ENCODE assay signal across 10 mouse cellular contexts in the genomic region with DNA sequence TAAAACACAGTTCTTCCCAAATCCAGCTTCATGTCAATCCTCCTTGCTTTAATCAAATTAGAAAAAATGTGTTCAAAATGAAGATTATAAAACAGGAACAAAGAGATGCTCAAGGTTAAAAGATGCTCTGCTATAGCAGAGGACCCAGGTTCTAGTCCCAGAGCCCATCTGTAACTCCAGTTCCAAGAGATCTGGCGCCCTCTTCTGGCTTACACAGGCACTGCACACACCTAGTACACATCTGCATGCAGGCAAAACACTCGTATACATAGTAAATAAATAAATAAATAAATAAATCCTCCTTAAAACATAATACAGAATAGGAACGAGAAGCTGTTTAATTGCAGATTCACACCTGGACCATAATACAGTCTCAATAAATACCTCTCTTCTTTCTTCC. TPM values are rescaled to one million over a fixed set of nuclear protein-coding genes. Genes with fewer than 3 reads are reported as not detected.
DNase-seq lines count a peak whose midpoint lies in the region; ATAC-seq lines count a peak whose summit lies in the region.
"Had no signal": no experiment of that assay in that cellular context is flagged by ENCODE, and none has a peak within 500 bp of the region (broad histone marks: within the 10 kb centered on the region; RNA-seq: fewer than 3 reads in every experiment).

No protein-coding gene starts in this region.

- no peak overlapping the region for H3K4me2 ChIP-seq in hindbrain, embryonic 11.5 days (replicated peaks; ENCODE audit: low read depth, low read length)
- no peak overlapping the region for H3K4me2 ChIP-seq in hindbrain, embryonic 14.5 days (replicated peaks)

- WGBS in hindbrain, embryonic 11.5 days, result 68% methylated on average over 3 of the region's 3 CpGs
- WGBS in hindbrain, embryonic 14.5 days, result 69% methylated on average over 3 of the region's 3 CpGs
- WGBS in forebrain, embryonic 10.5 days, result 66% methylated on average over 3 of the region's 3 CpGs

- no peaks in the 10 kb centered on the region for H3K36me3 ChIP-seq in hindbrain, embryonic 11.5 days (ENCODE audit: control insufficient read depth, insufficient read depth, low read length)
- 0 out of 2 replicates have a peak, but pooled peaks cover 5% of the 10 kb centered on the region for H3K36me3 ChIP-seq in hindbrain, embryonic 14.5 days (replicated peaks; ENCODE audit: control insufficient read depth, insufficient read depth)
- H3K36me3 ChIP-seq in forebrain, embryonic 10.5 days (replicated peaks), result 0 out of 2 replicates have a peak, but pooled peaks cover 8% of the 10 kb centered on the region

- H3K27ac ChIP-seq in hindbrain, embryonic 11.5 days (ENCODE audit: low read depth, low read length), result no peak overlapping the region
- no peak overlapping the region for H3K27ac ChIP-seq in hindbrain, embryonic 14.5 days
- H3K27ac ChIP-seq in forebrain, embryonic 10.5 days, result no peak overlapping the region

- peak; percentile 38 for DNase-seq in hindbrain, embryonic 11.5 days (ENCODE audit: low spot score)
- DNase-seq in hindbrain, embryonic 14.5 days (ENCODE audit: low spot score), result no peak
- DNase-seq in thymus, postnatal 14 days, result peak; percentile 33
- no peak for DNase-seq in thymus, adult 18-20 months
- peak; percentile 56 to 72 for DNase-seq in cerebellum, postnatal 10 days
- peak; percentile 59 for DNase-seq in testis, postnatal 10 days (ENCODE audit: low spot score)
- DNase-seq in forebrain, embryonic 10.5 days (ENCODE audit: extremely low spot score, low spot score), result no peak
- no peak for DNase-seq in right cerebral cortex, postnatal 25 days
- DNase-seq: lung, postnatal 14 days had no signal

- no peak overlapping the region for H3K4me3 ChIP-seq in hindbrain, embryonic 11.5 days (ENCODE audit: low read depth, low read length)
- no peak overlapping the region for H3K4me3 ChIP-seq in hindbrain, embryonic 14.5 days (replicated peaks; ENCODE audit: low read length)
- no peak overlapping the region for H3K4me3 ChIP-seq in forebrain, embryonic 10.5 days

- H3K4me1 ChIP-seq in hindbrain, embryonic 11.5 days (replicated peaks; ENCODE audit: control insufficient read depth, insufficient read depth, low read length), result no peaks in the 10 kb centered on the region
- peaks cover 14% of the 10 kb centered on the region; the same call in 1 of the 2 replicates for H3K4me1 ChIP-seq in hindbrain, embryonic 14.5 days (replicated peaks; ENCODE audit: control insufficient read depth, insufficient read depth, low read length)
- peaks cover 10% of the 10 kb centered on the region for H3K4me1 ChIP-seq in forebrain, embryonic 10.5 days

- no peaks in the 10 kb centered on the region for H3K9me3 ChIP-seq in hindbrain, embryonic 11.5 days (ENCODE audit: control insufficient read depth, low read length)
- H3K9me3 ChIP-seq in hindbrain, embryonic 14.5 days (ENCODE audit: control insufficient read depth, low read length), result no peaks in the 10 kb centered on the region
- no peaks in the 10 kb centered on the region for H3K9me3 ChIP-seq in forebrain, embryonic 10.5 days

- H3K27me3 ChIP-seq in hindbrain, embryonic 11.5 days (ENCODE audit: control insufficient read depth, insufficient read depth, low read length), result no peaks in the 10 kb centered on the region
- no peaks in the 10 kb centered on the region for H3K27me3 ChIP-seq in hindbrain, embryonic 14.5 days (ENCODE audit: control insufficient read depth, insufficient read depth, low read length)
- peaks cover 25% of the 10 kb centered on the region for H3K27me3 ChIP-seq in forebrain, embryonic 10.5 days (ENCODE audit: poor library complexity, severe bottlenecking)

- no peak overlapping the region for H3K9ac ChIP-seq in hindbrain, embryonic 11.5 days (ENCODE audit: low read depth, low read length)
- no peak overlapping the region for H3K9ac ChIP-seq in hindbrain, embryonic 14.5 days

- ATAC-seq in hindbrain, embryonic 11.5 days (ENCODE audit: low FRiP score), result no peak
- ATAC-seq in hindbrain, embryonic 14.5 days (ENCODE audit: low FRiP score), result no peak
- ATAC-seq: Patski had no signal

RNA-seq across cellular contexts. Expression of a gene that starts 6.9 kb away (rescaled TPM):
- 12.7 and 13.0 TPM in 2 replicates for polyA plus RNA-seq in hindbrain, embryonic 11.5 days (2014; fragmentation: Nextera tagmentation; extraction: Ambion mirVana)
- 24.9 and 30.1 TPM in 2 replicates for polyA plus RNA-seq in hindbrain, embryonic 14.5 days (2014; fragmentation: Nextera tagmentation; extraction: Ambion mirVana)
- polyA plus RNA-seq in forebrain, embryonic 10.5 days (2016; fragmentation: Nextera tagmentation; extraction: Ambion mirVana), result 5.5 TPM in 2 replicates

Comparison
In these comparisons a context has a peak if more than half of its experiments do, and no peak if none do; other contexts are left out.
1. DNase-seq: peak in hindbrain, embryonic 11.5 days (single experiment), thymus, postnatal 14 days (single experiment), cerebellum, postnatal 10 days (2 of 2) and testis, postnatal 10 days (single experiment); none in hindbrain, embryonic 14.5 days (single experiment), thymus, adult 18-20 months (0 of 2), forebrain, embryonic 10.5 days (single experiment) and right cerebral cortex, postnatal 25 days (single experiment).